8 mouse cellular contexts compared by ENCODE assay signal in genomic region chr17:33980181-33981035, GRCm38 (mm10). TPM values are rescaled to one million over a fixed set of nuclear protein-coding genes. Genes with fewer than 3 reads are reported as not detected.
DNase-seq lines count a peak whose midpoint lies in the region; ATAC-seq and TF ChIP-seq lines count a peak whose summit lies in the region.

No protein-coding gene starts in this region.

- no peak for DNase-seq in layer of hippocampus, adult 2 months (ENCODE audit: low spot score in 2 of 2)
- DNase-seq in layer of hippocampus, adult 9-10 months (ENCODE audit: low spot score), result no peak
- no peak for DNase-seq in midbrain, postnatal 0 days (ENCODE audit: low spot score)
- DNase-seq in urinary bladder, postnatal 4 days (ENCODE audit: low spot score in 2 of 2), result no peak
- no peak for DNase-seq in frontal cortex, postnatal 10 days (ENCODE audit: low spot score in 2 of 2)
- no peak for DNase-seq in kidney, postnatal 4 days

- H3K4me3 ChIP-seq in layer of hippocampus, adult 2 months, result no peak overlapping the region
- no peak overlapping the region for H3K4me3 ChIP-seq in cortical plate, adult 2 months (ENCODE audit: insufficient read depth, low read length)
- H3K4me3 ChIP-seq in hindbrain, embryonic 15.5 days, result 0 out of 2 replicates have a peak overlapping the region, but pooled peaks have one; percentile 66
- H3K4me3 ChIP-seq in midbrain, postnatal 0 days (ENCODE audit: low read depth, low read length), result no peak overlapping the region

- peak; percentile 11; the same call in 1 of the 2 replicates for ATAC-seq in hindbrain, embryonic 15.5 days (ENCODE audit: low FRiP score, low read depth)
- ATAC-seq in midbrain, postnatal 0 days (ENCODE audit: low FRiP score), result peak; percentile 28; the same call in 1 of the 2 replicates

- no peak for TF ChIP-seq POLR2A in cortical plate, adult 2 months (IDR thresholded peaks at IDR 0.05; ENCODE audit: extremely low read depth, insufficient read depth, low read length)

- H3K27ac ChIP-seq in layer of hippocampus, adult 2 months, result peak overlapping the region; percentile 71; the same call in 1 of the 2 replicates
- H3K27ac ChIP-seq in cortical plate, adult 2 months (ENCODE audit: insufficient read depth, low read length), result peak overlapping the region; percentile 22
- H3K27ac ChIP-seq in hindbrain, embryonic 15.5 days (replicated peaks), result peak overlapping the region; percentile 93
- peak overlapping the region; percentile 65; the same call in 1 of the 2 replicates for H3K27ac ChIP-seq in midbrain, postnatal 0 days (ENCODE audit: low read depth, low read length)

- H3K9me3 ChIP-seq in hindbrain, embryonic 15.5 days, result no peaks in the 10 kb centered on the region
- H3K9me3 ChIP-seq in midbrain, postnatal 0 days (ENCODE audit: low read length), result no peaks in the 10 kb centered on the region

- peaks cover 45% of the 10 kb centered on the region for H3K27me3 ChIP-seq in hindbrain, embryonic 15.5 days
- peaks cover 30% of the 10 kb centered on the region for H3K27me3 ChIP-seq in midbrain, postnatal 0 days (ENCODE audit: insufficient read depth, low read length)

- no peak for TF ChIP-seq CTCF in layer of hippocampus, adult 2 months (conservative IDR thresholded peaks at IDR 0.05)
- TF ChIP-seq CTCF in cortical plate, adult 2 months (IDR thresholded peaks at IDR 0.05; ENCODE audit: extremely low read depth, insufficient read depth, low read length), result no peak
- TF ChIP-seq CTCF in midbrain, postnatal 0 days (IDR thresholded peaks at IDR 0.05), result no peak

- WGBS in hindbrain, embryonic 15.5 days, result 80% methylated on average over 19 of the region's 19 CpGs
- WGBS in midbrain, postnatal 0 days, result 76% methylated on average over 19 of the region's 19 CpGs

- no peaks in the 10 kb centered on the region for H3K4me1 ChIP-seq in cortical plate, adult 2 months (ENCODE audit: control insufficient read depth, insufficient read depth, low read length)
- peaks cover 27% of the 10 kb centered on the region for H3K4me1 ChIP-seq in hindbrain, embryonic 15.5 days (replicated peaks)
- H3K4me1 ChIP-seq in midbrain, postnatal 0 days (ENCODE audit: insufficient read depth, low read length), result no peaks in the 10 kb centered on the region

- peak overlapping the region; percentile 70 for H3K4me2 ChIP-seq in hindbrain, embryonic 15.5 days
- peak overlapping the region; percentile 20; the same call in 1 of the 2 replicates for H3K4me2 ChIP-seq in midbrain, postnatal 0 days (ENCODE audit: low read depth, low read length, poor library complexity, severe bottlenecking)

- 0 out of 2 replicates have a peak overlapping the region, but pooled peaks have one; percentile 18 for H3K9ac ChIP-seq in hindbrain, embryonic 15.5 days
- H3K9ac ChIP-seq in midbrain, postnatal 0 days (replicated peaks; ENCODE audit: low read length, poor library complexity, severe bottlenecking), result no peak overlapping the region

- no peaks in the 10 kb centered on the region for H3K36me3 ChIP-seq in hindbrain, embryonic 15.5 days
- no peaks in the 10 kb centered on the region for H3K36me3 ChIP-seq in midbrain, postnatal 0 days (ENCODE audit: insufficient read depth, low read length)

RNA-seq across cellular contexts. Expression of gene H2-K1, which starts 19.7 kb away (rescaled TPM):
- 10 to 100 TPM; 20.7 to 22.5 TPM for total RNA-seq in layer of hippocampus, adult 2 months (2021)
- polyA plus RNA-seq in cortical plate, adult 2 months (2012; rRNA removed), result 72.2 and 79.0 TPM in 2 replicates
- polyA plus RNA-seq in hindbrain, embryonic 15.5 days (2015; fragmentation: Nextera tagmentation; extraction: Ambion mirVana), result 19.5 and 25.2 TPM in 2 replicates
- total RNA-seq in midbrain, postnatal 0 days (2014; rRNA removed), result 19.0 and 21.2 TPM in 2 replicates
- polyA plus RNA-seq in midbrain, postnatal 0 days (2015; fragmentation: Nextera tagmentation; extraction: Ambion mirVana), result 17.0 and 22.2 TPM in 2 replicates

RNA-seq across cellular contexts. Expression of gene Rps18, which starts 24.6 kb away (rescaled TPM):
- 100 to 1,000 TPM; 310 to 336 TPM for total RNA-seq in layer of hippocampus, adult 2 months (2021)
- 410 and 435 TPM in 2 replicates for polyA plus RNA-seq in cortical plate, adult 2 months (2012; rRNA removed)
- polyA plus RNA-seq in hindbrain, embryonic 15.5 days (2015; fragmentation: Nextera tagmentation; extraction: Ambion mirVana), result 701 and 784 TPM in 2 replicates
- total RNA-seq in midbrain, postnatal 0 days (2014; rRNA removed), result 742 and 975 TPM in 2 replicates
- 751 and 769 TPM in 2 replicates for polyA plus RNA-seq in midbrain, postnatal 0 days (2015; fragmentation: Nextera tagmentation; extraction: Ambion mirVana)

RNA-seq across cellular contexts. Expression of gene Vps52, which starts 24.8 kb away (rescaled TPM):
- total RNA-seq in layer of hippocampus, adult 2 months (2021), result 10 to 100 TPM; 84.3 to 92.5 TPM
- polyA plus RNA-seq in cortical plate, adult 2 months (2012; rRNA removed), result 79.3 and 82.2 TPM in 2 replicates
- 74.8 and 76.6 TPM in 2 replicates for polyA plus RNA-seq in hindbrain, embryonic 15.5 days (2015; fragmentation: Nextera tagmentation; extraction: Ambion mirVana)
- total RNA-seq in midbrain, postnatal 0 days (2014; rRNA removed), result 39.5 and 46.1 TPM in 2 replicates
- polyA plus RNA-seq in midbrain, postnatal 0 days (2015; fragmentation: Nextera tagmentation; extraction: Ambion mirVana), result 65.8 and 68.6 TPM in 2 replicates

RNA-seq across cellular contexts. Expression of gene B3galt4, which starts 29.1 kb away (rescaled TPM):
- 1 to 10 TPM; 6.3 TPM for total RNA-seq in layer of hippocampus, adult 2 months (2021)
- polyA plus RNA-seq in cortical plate, adult 2 months (2012; rRNA removed), result 7.0 and 7.8 TPM in 2 replicates
- polyA plus RNA-seq in hindbrain, embryonic 15.5 days (2015; fragmentation: Nextera tagmentation; extraction: Ambion mirVana), result 12.8 and 14.1 TPM in 2 replicates
- total RNA-seq in midbrain, postnatal 0 days (2014; rRNA removed), result 8.6 and 14.1 TPM in 2 replicates
- 11.1 and 14.0 TPM in 2 replicates for polyA plus RNA-seq in midbrain, postnatal 0 days (2015; fragmentation: Nextera tagmentation; extraction: Ambion mirVana)

RNA-seq across cellular contexts. Expression of gene Wdr46, which starts 39.9 kb away (rescaled TPM):
- 10 to 100 TPM; 14.5 to 18.9 TPM for total RNA-seq in layer of hippocampus, adult 2 months (2021)
- polyA plus RNA-seq in cortical plate, adult 2 months (2012; rRNA removed), result 13.5 TPM in 2 replicates
- 24.3 and 26.5 TPM in 2 replicates for polyA plus RNA-seq in hindbrain, embryonic 15.5 days (2015; fragmentation: Nextera tagmentation; extraction: Ambion mirVana)
- 14.3 and 15.7 TPM in 2 replicates for total RNA-seq in midbrain, postnatal 0 days (2014; rRNA removed)
- 14.6 and 17.3 TPM in 2 replicates for polyA plus RNA-seq in midbrain, postnatal 0 days (2015; fragmentation: Nextera tagmentation; extraction: Ambion mirVana)

Comparison
In these comparisons a context has a peak if more than half of its experiments do, and no peak if none do; other contexts are left out.
1. H3K27ac ChIP-seq: peak in every context shown above with its lines; median percentile 93 in hindbrain, embryonic 15.5 days; 71 in layer of hippocampus, adult 2 months; 65 in midbrain, postnatal 0 days; 22 in cortical plate, adult 2 months.